Mouse (Mus musculus) bone marrow macrophage, adult 2 months (primary cell): ENCODE data around the gene Scd3.

Source experiments
- CTCF ChIP-seq: IDR thresholded peaks from 2 replicates; pipeline ENCODE4 v1.5.1; 2012; ENCODE audit warnings: low read depth, mild to moderate bottlenecking, low read length, moderate library complexity
- POLR2A ChIP-seq: IDR thresholded peaks from 2 replicates; pipeline ENCODE4 v1.6.1; 2012; ENCODE audit warnings: mild to moderate bottlenecking, low read depth, low read length, borderline replicate concordance

DNA sequence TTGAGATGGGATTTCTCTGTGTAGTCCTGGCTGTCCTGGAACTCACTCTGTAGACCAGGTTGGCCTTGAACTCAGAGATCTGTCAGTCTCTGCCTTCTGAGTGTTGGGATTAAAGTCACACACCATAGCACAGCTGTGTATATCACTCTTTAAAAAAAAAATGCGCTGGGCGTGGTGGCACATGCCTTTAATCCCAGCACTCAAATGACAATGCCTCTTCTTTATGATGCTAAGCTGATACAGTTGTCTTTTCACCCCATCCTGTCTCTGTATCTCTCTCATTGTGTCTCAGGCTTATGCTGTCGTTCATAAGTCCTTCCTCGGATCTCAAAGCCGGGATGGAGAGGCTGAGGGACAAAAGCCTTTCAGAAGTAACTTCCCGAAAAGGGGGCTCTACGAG lies 58.7 kb downstream of the Scd3 start:
- no peak for TF ChIP-seq CTCF
- no peak for TF ChIP-seq POLR2A
